Mouse (Mus musculus) bone marrow macrophage, adult 2 months (primary cell): ENCODE data around the gene Arhgap4. TPM values are rescaled to one million over a fixed set of nuclear protein-coding genes. Genes with fewer than 3 reads are reported as not detected.

ENCODE experiments used
- H3K27ac ChIP-seq: 2 replicates; pipeline ENCODE4 v1.5.1; 2012; ENCODE audit warnings: low read depth, low read length; ENCODE audit not compliant: insufficient read depth
- H3K4me1 ChIP-seq: 2 replicates; pipeline ENCODE4 v1.6.1; 2012; ENCODE audit warnings: low read length; ENCODE audit not compliant: control insufficient read depth, insufficient read depth
- H3K4me3 ChIP-seq: 2 replicates; pipeline ENCODE4 v1.5.1; 2012; ENCODE audit warnings: mild to moderate bottlenecking, low read length, moderate library complexity; ENCODE audit not compliant: insufficient read depth
- CTCF ChIP-seq: IDR thresholded peaks from 2 replicates; pipeline ENCODE4 v1.5.1; 2012; ENCODE audit warnings: low read depth, mild to moderate bottlenecking, low read length, moderate library complexity
- POLR2A ChIP-seq: IDR thresholded peaks from 2 replicates; pipeline ENCODE4 v1.6.1; 2012; ENCODE audit warnings: mild to moderate bottlenecking, low read depth, low read length, borderline replicate concordance
- polyA plus RNA-seq: library from polyadenylated mRNA; stranded (reverse); fragments of >200 nt; gene quantifications from 2 replicates; pipeline ENCODE4 v1.2.4, GENCODE M21; 2012; ENCODE audit not compliant: missing spikeins, insufficient read depth, insufficient read length

Gene Arhgap4
- polyA plus RNA-seq, 1 experiment, result 106 TPM

- Histone ChIP-seq H3K4me3 (no peak within 1 kb of the TSS), H3K27ac (no peak within 1 kb of the TSS), H3K4me1 (no peaks in the 10 kb centered on the region)
- TF ChIP-seq POLR2A, result no peak
- no peak for TF ChIP-seq CTCF
Observed at GRCm38 (mm10) chrX:73891551-73892152, 30.0 kb downstream of the Arhgap4 start, which contains the start of gene Avpr2. Avpr2 (plus strand) TSS chrX:73892102.

- H3K4me1 ChIP-seq, result no peaks in the 10 kb centered on the region
- no peak for TF ChIP-seq POLR2A
- no peak for TF ChIP-seq CTCF
- no peak overlapping the region for H3K27ac ChIP-seq
- H3K4me3 ChIP-seq, result no peak overlapping the region
Observed at GRCm38 (mm10) chrX:73881463-73881862, 40.2 kb downstream of the Arhgap4 start.

- peak overlapping the region; percentile 58 for H3K4me3 ChIP-seq
- H3K27ac ChIP-seq, result no peak overlapping the region
- H3K4me1 ChIP-seq, result no peaks in the 10 kb centered on the region
- no peak for TF ChIP-seq POLR2A
- TF ChIP-seq CTCF, result no peak
Observed at GRCm38 (mm10) chrX:73881036-73881427, 40.6 kb downstream of the Arhgap4 start.

GRCm38 (mm10) chrX:73880194-73881035 is 41.3 kb downstream of the Arhgap4 start:
- Histone ChIP-seq H3K4me1 (no peaks in the 10 kb centered on the region), H3K27ac (no peak overlapping the region), H3K4me3 (peak overlapping the region; percentile 58)
- TF ChIP-seq POLR2A (no peak), CTCF (no peak)

DNA sequence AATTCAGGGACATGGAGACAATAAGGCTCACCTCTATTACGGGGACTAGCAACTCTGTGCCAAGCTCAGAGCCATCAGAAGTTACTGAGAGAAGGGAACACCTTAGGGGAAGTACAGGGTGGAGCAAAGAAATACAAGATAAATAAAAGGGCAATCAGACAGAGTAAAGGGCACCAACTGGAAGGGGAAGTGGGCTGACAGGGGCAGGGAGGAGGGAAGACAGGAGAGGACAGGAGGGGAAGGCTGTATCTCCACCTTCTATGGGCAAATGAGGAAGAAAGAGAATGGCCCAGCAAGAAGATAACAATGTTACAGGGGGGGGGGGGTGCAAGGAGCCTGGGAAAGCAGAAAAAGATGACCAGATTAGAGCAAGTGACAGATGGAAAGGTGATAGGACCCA is 44.7 kb downstream of the Arhgap4 start:
- H3K4me1 ChIP-seq, result no peaks in the 10 kb centered on the region
- TF ChIP-seq CTCF (no peak), POLR2A (no peak)
- no peak overlapping the region for H3K4me3 ChIP-seq
- no peak overlapping the region for H3K27ac ChIP-seq

DNA sequence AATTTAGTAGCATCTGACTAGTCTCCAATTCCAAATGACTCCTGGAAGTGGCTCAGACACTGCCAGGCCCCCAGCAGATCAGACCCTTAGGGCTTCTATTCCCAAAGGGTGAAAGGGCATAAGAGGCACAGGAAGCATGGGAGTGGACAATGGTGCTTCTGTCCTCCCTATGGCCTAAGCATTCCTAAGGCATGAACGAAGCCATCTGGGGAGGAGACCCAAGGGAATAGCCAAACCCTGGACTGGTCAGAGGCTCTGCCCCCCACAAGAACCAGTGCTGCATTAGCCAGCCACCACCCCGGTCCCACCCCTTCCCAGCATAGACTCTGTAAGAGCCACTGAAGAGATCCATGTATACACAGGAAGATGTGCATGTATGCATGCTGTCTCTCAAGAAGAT is 45.8 kb downstream of the Arhgap4 start:
- Histone ChIP-seq H3K4me1 (no peaks in the 10 kb centered on the region), H3K27ac (no peak overlapping the region), H3K4me3 (no peak overlapping the region)
- TF ChIP-seq CTCF (no peak), POLR2A (no peak)

- no peak overlapping the region for H3K27ac ChIP-seq
- TF ChIP-seq POLR2A (no peak), CTCF (no peak)
- H3K4me3 ChIP-seq, result no peak overlapping the region
- H3K4me1 ChIP-seq, result no peaks in the 10 kb centered on the region
Observed at GRCm38 (mm10) chrX:73871956-73872355, 49.7 kb downstream of the Arhgap4 start.

DNA sequence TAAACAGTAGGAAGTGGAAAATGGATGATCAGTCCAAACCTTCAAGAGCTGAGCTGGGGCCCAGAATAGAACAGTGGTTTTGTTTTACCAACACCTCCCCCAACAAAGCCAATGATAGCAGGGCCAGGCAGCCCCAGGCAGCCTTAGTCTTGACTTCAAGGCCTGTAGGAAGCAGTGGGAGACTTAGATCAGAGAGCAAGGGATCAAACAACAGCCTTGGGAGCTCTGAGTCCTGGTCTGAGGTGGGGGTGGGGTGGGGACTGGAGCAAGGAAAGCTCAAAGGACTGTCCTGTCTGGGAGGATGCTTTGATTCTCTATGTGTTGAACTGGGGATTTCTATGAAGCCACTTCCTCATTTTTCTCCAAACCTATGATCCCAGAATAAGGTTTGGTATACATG is 50.2 kb downstream of the Arhgap4 start:
- Histone ChIP-seq H3K27ac (no peak overlapping the region), H3K4me3 (no peak overlapping the region), H3K4me1 (no peaks in the 10 kb centered on the region)
- TF ChIP-seq CTCF, result no peak
- no peak for TF ChIP-seq POLR2A

- no peak overlapping the region for H3K27ac ChIP-seq
- H3K4me3 ChIP-seq, result no peak overlapping the region
- H3K4me1 ChIP-seq, result no peaks in the 10 kb centered on the region
- no peak for TF ChIP-seq CTCF
- no peak for TF ChIP-seq POLR2A
Observed at GRCm38 (mm10) chrX:73869334-73869733, 52.3 kb downstream of the Arhgap4 start.

DNA sequence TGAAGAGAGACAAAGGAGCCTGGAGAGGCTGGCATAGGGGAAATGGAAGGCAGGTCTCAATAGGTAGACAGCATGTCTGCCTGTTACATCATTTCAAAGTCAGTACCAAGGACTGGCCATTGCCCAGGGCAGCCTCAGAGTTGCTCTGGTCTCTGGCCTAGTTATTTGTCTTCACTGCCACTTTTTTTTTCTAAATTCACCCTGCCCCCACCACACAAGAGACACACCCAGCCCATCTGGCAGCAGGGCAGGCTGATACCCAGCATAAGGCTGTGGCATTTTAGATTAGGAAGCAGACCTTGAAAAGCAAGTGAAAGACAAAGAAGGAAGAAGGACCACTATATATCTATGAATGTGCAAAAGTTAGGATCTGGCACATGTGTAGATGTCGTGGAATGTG is 53.8 kb downstream of the Arhgap4 start:
- TF ChIP-seq CTCF (no peak), POLR2A (no peak)
- H3K27ac ChIP-seq, result no peak overlapping the region
- no peaks in the 10 kb centered on the region for H3K4me1 ChIP-seq
- H3K4me3 ChIP-seq, result no peak overlapping the region
